Mouse (Mus musculus): ENCODE results near the gene Pdss2. TPM values are rescaled to one million over a fixed set of nuclear protein-coding genes. Genes with fewer than 3 reads are reported as not detected.
A peak's percentile ranks its signal among the peaks of the same experiment; 100 is the strongest.

Gene Pdss2
- total and polyA plus RNA-seq, 2 experiments from 2014 or later: 17.4 to 20.9 TPM

- H3K27me3 ChIP-seq (ENCODE audit: insufficient read depth, low read length): no peaks in the 10 kb centered on the region
- H3K4me2 ChIP-seq (ENCODE audit: low read depth, low read length): no peak overlapping the region
- peak overlapping the region; percentile 75 for H3K27ac ChIP-seq
- WGBS: 11% methylated on average over 7 of the region's 7 CpGs
- no peaks in the 10 kb centered on the region for H3K9me3 ChIP-seq (ENCODE audit: low read length)
- no peak overlapping the region for H3K9ac ChIP-seq (replicated peaks; ENCODE audit: low read length)
- H3K4me1 ChIP-seq (ENCODE audit: insufficient read depth, low read length): peaks cover 9% of the 10 kb centered on the region; the same call in 1 of the 2 replicates
- peak; percentile 72 for DNase-seq (ENCODE audit: low spot score)
- peak; percentile 65; the same call in 1 of the 2 replicates for ATAC-seq
- no peak for TF ChIP-seq CTCF (IDR thresholded peaks at IDR 0.05; ENCODE audit: low read depth)
- no peaks in the 10 kb centered on the region for H3K36me3 ChIP-seq (ENCODE audit: insufficient read depth, low read length)
- H3K4me3 ChIP-seq (ENCODE audit: low read length): no peak overlapping the region
These were observed 218.2 kb downstream of the Pdss2 start for GRCm38 (mm10) chr10:43439492-43439941.

- ATAC-seq (no peak), DNase-seq (ENCODE audit: low spot score) (peak; percentile 50)
- TF ChIP-seq CTCF (IDR thresholded peaks at IDR 0.05; ENCODE audit: low read depth): no peak
- Histone ChIP-seq H3K9ac (replicated peaks; ENCODE audit: low read length) (no peak overlapping the region), H3K4me2 (ENCODE audit: low read depth, low read length) (no peak overlapping the region), H3K4me1 (ENCODE audit: insufficient read depth, low read length) (peaks cover 9% of the 10 kb centered on the region; the same call in 1 of the 2 replicates), H3K9me3 (ENCODE audit: low read length) (no peaks in the 10 kb centered on the region), H3K27me3 (ENCODE audit: insufficient read depth, low read length) (no peaks in the 10 kb centered on the region), H3K4me3 (ENCODE audit: low read length) (no peak overlapping the region), H3K36me3 (ENCODE audit: insufficient read depth, low read length) (no peaks in the 10 kb centered on the region), H3K27ac (peak overlapping the region; percentile 75)
- WGBS: 26% methylated on average over 13 of the region's 13 CpGs
These were observed 218.8 kb downstream of the Pdss2 start for GRCm38 (mm10) chr10:43440050-43440449.

- TF ChIP-seq CTCF (IDR thresholded peaks at IDR 0.05; ENCODE audit: low read depth): no peak
- DNase-seq (ENCODE audit: low spot score) (no peak), ATAC-seq (no peak)
- no peak overlapping the region for H3K9ac ChIP-seq (replicated peaks; ENCODE audit: low read length)
- H3K36me3 ChIP-seq (ENCODE audit: insufficient read depth, low read length): no peaks in the 10 kb centered on the region
- H3K9me3 ChIP-seq (ENCODE audit: low read length): no peaks in the 10 kb centered on the region
- H3K27me3 ChIP-seq (ENCODE audit: insufficient read depth, low read length): no peaks in the 10 kb centered on the region
- H3K27ac ChIP-seq: peak overlapping the region; percentile 75; the same call in 1 of the 2 replicates
- no peak overlapping the region for H3K4me3 ChIP-seq (ENCODE audit: low read length)
- H3K4me1 ChIP-seq (ENCODE audit: insufficient read depth, low read length): peaks cover 9% of the 10 kb centered on the region; the same call in 1 of the 2 replicates
- H3K4me2 ChIP-seq (ENCODE audit: low read depth, low read length): no peak overlapping the region
- WGBS: 46% methylated on average over 15 of the region's 15 CpGs
These were observed 219.9 kb downstream of the Pdss2 start for GRCm38 (mm10) chr10:43440981-43441740.

GRCm38 (mm10) chr10:43448656-43449055, 227.4 kb downstream of the Pdss2 start:
- H3K36me3 ChIP-seq (ENCODE audit: insufficient read depth, low read length): no peaks in the 10 kb centered on the region
- ATAC-seq (no peak), DNase-seq (ENCODE audit: low spot score) (no peak)
- no peak overlapping the region for H3K27ac ChIP-seq
- WGBS: 92% methylated on average over 3 of the region's 3 CpGs
- no peak overlapping the region for H3K9ac ChIP-seq (replicated peaks; ENCODE audit: low read length)
- no peak for TF ChIP-seq CTCF (IDR thresholded peaks at IDR 0.05; ENCODE audit: low read depth)
- H3K27me3 ChIP-seq (ENCODE audit: insufficient read depth, low read length): no peaks in the 10 kb centered on the region
- no peak overlapping the region for H3K4me2 ChIP-seq (ENCODE audit: low read depth, low read length)
- no peaks in the 10 kb centered on the region for H3K9me3 ChIP-seq (ENCODE audit: low read length)
- no peak overlapping the region for H3K4me3 ChIP-seq (ENCODE audit: low read length)
- peaks cover 3% of the 10 kb centered on the region; the same call in 1 of the 2 replicates for H3K4me1 ChIP-seq (ENCODE audit: insufficient read depth, low read length)

GRCm38 (mm10) chr10:43451848-43452662, 230.8 kb downstream of the Pdss2 start:
- H3K27me3 ChIP-seq (ENCODE audit: insufficient read depth, low read length): no peaks in the 10 kb centered on the region
- H3K9ac ChIP-seq (replicated peaks; ENCODE audit: low read length): 0 out of 2 replicates have a peak overlapping the region, but pooled peaks have one; percentile 17
- H3K4me1 ChIP-seq (ENCODE audit: insufficient read depth, low read length): peaks cover 3% of the 10 kb centered on the region; the same call in 1 of the 2 replicates
- peak overlapping the region; percentile 50 for H3K4me2 ChIP-seq (ENCODE audit: low read depth, low read length)
- peak; percentile 96 for ATAC-seq
- peak; percentile 91 for TF ChIP-seq CTCF (IDR thresholded peaks at IDR 0.05; ENCODE audit: low read depth)
- H3K9me3 ChIP-seq (ENCODE audit: low read length): no peaks in the 10 kb centered on the region
- peak; percentile 94 for DNase-seq (ENCODE audit: low spot score)
- H3K36me3 ChIP-seq (ENCODE audit: insufficient read depth, low read length): no peaks in the 10 kb centered on the region
- WGBS: 21% methylated on average over 16 of the region's 16 CpGs
- H3K4me3 ChIP-seq (ENCODE audit: low read length): peak overlapping the region; percentile 20
- no peak overlapping the region for H3K27ac ChIP-seq

- DNase-seq (ENCODE audit: low spot score) (no peak), ATAC-seq (no peak)
- Histone ChIP-seq H3K4me3 (ENCODE audit: low read length) (peak overlapping the region; percentile 20; the same call in 1 of the 2 replicates), H3K27me3 (ENCODE audit: insufficient read depth, low read length) (no peaks in the 10 kb centered on the region), H3K9me3 (ENCODE audit: low read length) (no peaks in the 10 kb centered on the region), H3K27ac (no peak overlapping the region), H3K9ac (replicated peaks; ENCODE audit: low read length) (no peak overlapping the region), H3K36me3 (ENCODE audit: insufficient read depth, low read length) (no peaks in the 10 kb centered on the region), H3K4me2 (ENCODE audit: low read depth, low read length) (peak overlapping the region; percentile 50), H3K4me1 (ENCODE audit: insufficient read depth, low read length) (peaks cover 3% of the 10 kb centered on the region; the same call in 1 of the 2 replicates)
- WGBS: 18% methylated on average over 5 of the region's 5 CpGs
- no peak for TF ChIP-seq CTCF (IDR thresholded peaks at IDR 0.05; ENCODE audit: low read depth)
These were observed 231.3 kb downstream of the Pdss2 start for GRCm38 (mm10) chr10:43452663-43452996.

All from hindbrain, postnatal 0 days (tissue).